Mouse (Mus musculus) cerebellum, adult 2 months (tissue): Measurements from ENCODE around the gene Armh1.

Source experiments
- CTCF ChIP-seq: fragments of 200-500 bp; IDR thresholded peaks from 2 replicates; pipeline ENCODE4 v1.5.1; 2011; ENCODE audit warnings: low read depth, mild to moderate bottlenecking, control low read depth, low read length, moderate library complexity, borderline replicate concordance; ENCODE audit not compliant: insufficient read depth
- POLR2A ChIP-seq: fragments of 200-500 bp; IDR thresholded peaks from 2 replicates; pipeline ENCODE4 v1.6.1; 2011; ENCODE audit warnings: low read length, control low read depth, borderline replicate concordance; ENCODE audit not compliant: insufficient read depth

DNA sequence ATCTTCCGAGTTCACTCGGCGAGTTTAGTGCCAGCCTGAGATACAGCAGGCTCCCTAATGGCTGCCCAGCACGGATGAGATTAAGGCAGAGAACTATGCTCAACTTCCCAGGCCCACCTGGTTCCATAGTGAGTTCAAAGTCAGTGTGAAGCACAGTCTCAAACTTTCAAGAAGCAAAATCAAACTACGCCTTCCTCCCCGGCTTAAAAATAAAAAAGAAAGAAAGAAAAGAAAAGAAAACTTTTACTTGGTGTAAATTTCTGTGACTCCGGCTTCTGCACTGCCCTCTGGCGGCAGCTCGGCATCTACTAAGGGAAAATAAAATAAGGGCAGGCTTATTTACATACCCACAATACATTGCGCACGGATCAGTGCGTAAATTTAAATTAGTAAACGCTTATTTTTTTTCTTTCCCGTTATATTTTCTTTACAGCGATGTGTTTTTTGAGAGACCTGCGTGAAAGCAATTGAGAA, 62.5 kb downstream of the Armh1 start:
- TF ChIP-seq CTCF (peak; percentile 56; the same call in 1 of the 2 replicates), POLR2A (no peak)
